Mouse (Mus musculus): ENCODE results near the gene Mavs.

GRCm38 (mm10) chr2:131234970-131235635, 1.2 kb downstream of the Mavs start:
- TF ChIP-seq CTCF (IDR thresholded peaks at IDR 0.05; ENCODE audit: borderline replicate concordance, insufficient read depth, low read depth, low read length) = no peak
- no peak for TF ChIP-seq POLR2A (IDR thresholded peaks at IDR 0.05; ENCODE audit: borderline replicate concordance, insufficient read depth, low read length)

Measured in cerebellum, adult 2 months (tissue).